Mouse (Mus musculus) midbrain, embryonic 13.5 days (tissue): ENCODE results near the gene Nck1. TPM values are rescaled to one million over a fixed set of nuclear protein-coding genes. Genes with fewer than 3 reads are reported as not detected.
A peak's percentile ranks its signal among the peaks of the same experiment; 100 is the strongest.

Experiments
- ATAC-seq: fragments of 200-750 bp; cut with Nextera tagmentation; 2 replicates; pipeline ENCODE4 v1.8.0; 2017; ENCODE audit warnings: mild to moderate bottlenecking, moderate TSS enrichment, moderate library complexity
- H3K27ac ChIP-seq: fragments of 300-500 bp; sonication (generic); 2 replicates; pipeline ENCODE4 v1.5.1; 2015; ENCODE audit warnings: inconsistent platforms, mild to moderate bottlenecking, moderate library complexity
- H3K27me3 ChIP-seq: fragments of 300-500 bp; sonication (generic); 2 replicates; pipeline ENCODE4 v1.6.1; 2015; ENCODE audit warnings: mild to moderate bottlenecking, inconsistent platforms
- H3K36me3 ChIP-seq: fragments of 300-500 bp; sonication (generic); 2 replicates; pipeline ENCODE4 v1.6.1; 2015; ENCODE audit warnings: mild to moderate bottlenecking, inconsistent platforms
- H3K4me1 ChIP-seq: fragments of 300-500 bp; sonication (generic); replicated peaks from 2 replicates; pipeline ENCODE4 v1.6.1; 2015; ENCODE audit warnings: inconsistent platforms
- H3K4me2 ChIP-seq: fragments of 300-500 bp; sonication (generic); replicated peaks from 2 replicates; pipeline ENCODE4 v1.6.1; 2015; ENCODE audit warnings: moderate library complexity, mild to moderate bottlenecking, inconsistent platforms
- H3K4me3 ChIP-seq: fragments of 300-500 bp; sonication (generic); replicated peaks from 2 replicates; pipeline ENCODE4 v1.5.1; 2015; ENCODE audit warnings: mild to moderate bottlenecking, inconsistent platforms
- H3K9ac ChIP-seq: fragments of 300-500 bp; sonication (generic); replicated peaks from 2 replicates; pipeline ENCODE4 v1.6.1; 2015; ENCODE audit warnings: mild to moderate bottlenecking, inconsistent platforms
- H3K9me3 ChIP-seq: fragments of 300-500 bp; sonication (generic); 2 replicates; pipeline ENCODE4 v1.6.1; 2016; ENCODE audit warnings: mild to moderate bottlenecking, inconsistent platforms
- WGBS: fragments of 180-500 bp; shearing (Covaris S2); methylation state at CpG from one replicate; pipeline ENCODE4 v1.1.7; 2015; 5-methylcytosine and 5-hydroxymethylcytosine counted together
- polyA plus RNA-seq: library from polyadenylated mRNA; unstranded; fragments of >200 nt; fragmentation: Nextera tagmentation; extraction: Ambion mirVana; gene quantifications from 2 replicates; pipeline ENCODE4 v1.2.1, GENCODE M21; 2015

Gene Nck1
- 61.6 and 64.2 TPM in 2 replicates for polyA plus RNA-seq

DNA sequence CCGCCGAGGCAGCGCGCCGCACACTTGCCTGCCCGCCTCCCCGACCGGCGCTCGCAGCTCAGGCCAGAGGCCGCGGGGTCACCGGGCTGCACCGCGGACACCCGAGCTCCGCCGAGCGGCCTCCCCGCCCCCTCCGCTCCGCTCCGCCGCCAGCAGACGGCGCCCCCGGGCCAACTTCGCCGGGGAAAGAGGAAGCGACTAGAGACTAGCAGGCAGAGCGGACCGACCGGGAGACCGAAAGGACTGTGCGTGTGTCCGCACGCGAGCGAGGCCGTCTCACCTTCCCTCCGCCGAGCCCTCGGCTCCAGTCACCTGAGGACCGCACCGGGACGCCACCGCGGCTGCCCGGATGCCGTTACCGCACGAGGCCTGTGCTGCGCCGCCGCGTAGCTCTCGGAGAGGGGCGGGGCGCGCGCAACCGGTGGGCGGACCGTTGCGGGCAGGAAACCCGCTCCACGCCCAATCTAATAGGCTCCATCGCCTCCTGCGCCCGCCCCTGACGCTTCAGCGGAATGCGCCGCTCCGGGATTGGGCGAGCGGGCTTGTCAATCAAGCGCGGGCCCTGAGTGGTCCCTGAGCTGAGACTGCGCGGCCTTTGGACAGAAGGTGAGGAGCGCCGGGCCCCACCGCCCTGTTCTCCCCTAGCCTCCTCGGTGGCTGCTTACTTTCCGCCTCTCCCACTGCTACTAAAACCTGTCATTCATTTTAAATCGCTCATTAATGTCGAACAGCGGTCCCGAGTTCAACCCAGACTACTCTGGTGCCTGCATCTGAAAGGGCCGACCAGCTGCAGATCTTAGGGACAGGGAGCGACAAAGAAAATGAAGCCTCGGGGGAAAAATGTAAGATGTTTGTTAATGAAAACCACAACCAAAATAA, at the start of gene Nck1:
Gene Nck1, minus strand, starts transcription at position 420 of the 879 bp plus-strand sequence.
- Histone ChIP-seq H3K27ac (peak within 1 kb of the TSS; percentile 90), H3K4me2 (peak within 1 kb of the TSS; percentile 79)

GRCm38 (mm10) chr9:100590462-100590861, 44.5 kb upstream of the Nck1 start:
- ATAC-seq: no peak
- no peak overlapping the region for H3K9ac ChIP-seq
- no peaks in the 10 kb centered on the region for H3K36me3 ChIP-seq
- H3K27me3 ChIP-seq: no peaks in the 10 kb centered on the region
- H3K9me3 ChIP-seq: no peaks in the 10 kb centered on the region
- H3K4me1 ChIP-seq: no peaks in the 10 kb centered on the region
- no peak overlapping the region for H3K27ac ChIP-seq
- 88% methylated on average over 4 of the region's 4 CpGs for WGBS
- no peak overlapping the region for H3K4me3 ChIP-seq
- H3K4me2 ChIP-seq: no peak overlapping the region

More for the DNA sequence above, at the start of gene Nck1:
- Histone ChIP-seq H3K9ac (peak within 1 kb of the TSS; percentile 94), H3K4me3 (peak within 1 kb of the TSS; percentile 94), H3K4me1 (peaks cover 22% of the 10 kb centered on the region), H3K36me3 (peaks cover 12% of the 10 kb centered on the region), H3K27me3 (no peaks in the 10 kb centered on the region), H3K9me3 (peaks cover 11% of the 10 kb centered on the region; the same call in 1 of the 2 replicates)
- under 1% methylated on average over 66 of the region's 93 CpGs for WGBS
- ATAC-seq: peak; percentile 100

GRCm38 (mm10) chr9:100584031-100584430, 38.1 kb upstream of the Nck1 start:
- Histone ChIP-seq H3K4me3 (no peak overlapping the region), H3K9ac (no peak overlapping the region), H3K4me1 (peaks cover 26% of the 10 kb centered on the region), H3K9me3 (no peaks in the 10 kb centered on the region), H3K4me2 (no peak overlapping the region), H3K36me3 (no peaks in the 10 kb centered on the region), H3K27me3 (no peaks in the 10 kb centered on the region), H3K27ac (no peak overlapping the region)
- WGBS: 85% methylated on average over 4 of the region's 4 CpGs
- no peak for ATAC-seq

GRCm38 (mm10) chr9:100582883-100583575, 37.1 kb upstream of the Nck1 start:
- 53% methylated on average over 13 of the region's 13 CpGs for WGBS
- Histone ChIP-seq H3K9ac (no peak overlapping the region), H3K9me3 (no peaks in the 10 kb centered on the region), H3K36me3 (no peaks in the 10 kb centered on the region), H3K4me3 (no peak overlapping the region), H3K27ac (no peak overlapping the region), H3K4me1 (peaks cover 26% of the 10 kb centered on the region), H3K27me3 (no peaks in the 10 kb centered on the region), H3K4me2 (no peak overlapping the region; the same call in 1 of the 2 replicates)
- ATAC-seq: no peak

DNA sequence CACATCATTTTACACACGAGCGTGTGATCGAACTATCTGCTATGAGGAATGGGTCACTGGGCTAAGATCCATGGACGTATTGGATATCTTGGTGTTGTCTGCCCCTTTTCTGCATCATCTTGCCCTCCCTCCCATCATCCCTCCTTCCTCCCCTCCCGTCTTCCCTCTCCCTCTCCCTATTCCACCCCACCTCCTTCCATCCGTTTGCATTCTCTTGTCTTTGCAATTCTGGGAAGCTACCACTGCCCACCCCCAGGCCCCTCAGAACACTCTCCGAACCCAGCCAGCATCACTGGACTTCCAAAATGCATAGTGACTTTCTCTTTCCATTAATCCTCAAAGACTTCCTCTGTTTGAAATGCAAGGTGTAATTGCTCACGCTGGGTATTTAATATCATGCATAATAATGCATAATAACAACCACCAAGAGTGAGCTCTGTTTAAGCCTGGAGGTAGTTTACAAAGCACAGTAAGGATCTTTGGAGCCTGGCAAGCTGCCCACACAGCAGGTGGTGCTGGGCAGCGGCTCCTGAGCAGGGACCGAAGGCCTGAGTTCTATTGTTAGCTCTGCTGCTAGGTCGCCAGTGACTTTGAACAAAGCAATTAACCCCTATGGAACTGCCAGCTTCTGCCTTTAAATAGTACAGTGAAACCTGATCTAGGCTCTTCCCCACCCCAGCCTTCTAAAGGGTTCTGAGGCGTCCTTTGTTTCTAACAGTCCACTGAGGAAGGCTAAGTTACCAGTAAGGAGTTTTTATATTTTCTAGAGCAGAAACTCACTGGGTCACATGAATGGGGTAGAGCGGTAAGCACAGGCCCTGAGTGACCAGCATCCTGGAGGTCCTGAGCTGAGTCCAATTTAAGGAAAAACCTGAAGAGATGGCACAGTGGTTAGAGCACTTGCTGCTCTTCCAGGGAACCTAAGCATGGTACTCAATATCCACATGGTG, 35.9 kb upstream of the Nck1 start:
- H3K9ac ChIP-seq: no peak overlapping the region
- H3K36me3 ChIP-seq: no peaks in the 10 kb centered on the region
- H3K27me3 ChIP-seq: no peaks in the 10 kb centered on the region
- peaks cover 26% of the 10 kb centered on the region for H3K4me1 ChIP-seq
- H3K9me3 ChIP-seq: no peaks in the 10 kb centered on the region
- WGBS: 26% methylated on average over 13 of the region's 13 CpGs
- no peak overlapping the region for H3K4me3 ChIP-seq
- peak overlapping the region; percentile 63 for H3K27ac ChIP-seq
- H3K4me2 ChIP-seq: 0 out of 2 replicates have a peak overlapping the region, but pooled peaks have one; percentile 8
- ATAC-seq: peak; percentile 89

DNA sequence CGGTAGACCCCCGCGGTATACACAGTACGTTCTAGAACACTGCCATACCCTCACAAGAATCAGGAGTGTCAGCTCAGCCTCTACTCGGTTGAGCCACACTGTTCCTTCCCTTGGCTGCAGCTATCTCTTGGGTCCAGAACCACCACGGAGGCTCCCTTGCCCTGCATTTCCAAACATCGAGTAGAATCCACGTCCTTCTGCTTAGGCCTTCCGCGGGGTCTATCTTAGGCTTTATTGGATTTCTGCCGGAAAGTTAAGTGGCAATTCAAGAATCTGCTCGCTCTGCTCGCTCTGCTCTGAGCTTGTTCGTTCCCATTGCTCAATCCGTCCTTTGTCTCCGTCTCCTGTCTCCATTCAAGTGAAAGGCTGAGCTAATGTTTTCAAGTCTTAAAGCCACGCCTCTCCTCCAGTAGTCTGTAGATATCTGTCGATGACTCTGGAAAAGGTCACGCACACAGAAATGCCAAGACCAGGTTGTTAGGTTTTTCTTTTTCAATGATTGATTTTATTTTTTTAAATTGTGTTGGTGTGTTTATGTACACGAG, 34.3 kb upstream of the Nck1 start:
- H3K4me3 ChIP-seq: no peak overlapping the region
- H3K36me3 ChIP-seq: no peaks in the 10 kb centered on the region
- H3K4me2 ChIP-seq: no peak overlapping the region
- H3K27ac ChIP-seq: no peak overlapping the region
- H3K9ac ChIP-seq: no peak overlapping the region
- H3K4me1 ChIP-seq: peaks cover 26% of the 10 kb centered on the region
- no peaks in the 10 kb centered on the region for H3K9me3 ChIP-seq
- no peak for ATAC-seq
- no peaks in the 10 kb centered on the region for H3K27me3 ChIP-seq
- 35% methylated on average over 20 of the region's 20 CpGs for WGBS

DNA sequence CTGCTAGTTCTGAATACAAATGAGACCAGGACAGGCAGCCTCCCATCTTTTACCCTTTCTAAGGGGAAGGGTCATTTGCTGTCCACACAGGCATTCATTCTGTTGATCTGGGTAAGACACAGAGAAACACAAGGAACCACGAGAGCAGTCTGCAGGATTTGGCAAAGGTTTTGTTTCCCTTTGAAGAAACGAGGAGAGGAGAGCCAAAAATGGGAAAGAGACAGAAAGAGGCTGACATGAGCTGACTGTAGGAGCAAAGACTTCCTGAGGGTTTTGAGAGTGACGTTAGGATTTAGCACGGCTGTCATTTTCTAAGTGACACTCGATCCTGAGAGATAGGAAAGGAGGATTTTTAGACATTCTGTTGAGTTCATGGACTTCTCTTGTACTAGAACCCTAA, 28.0 kb upstream of the Nck1 start:
- H3K4me1 ChIP-seq: peaks cover 10% of the 10 kb centered on the region
- 51% methylated on average over 5 of the region's 5 CpGs for WGBS
- H3K4me2 ChIP-seq: no peak overlapping the region
- H3K9me3 ChIP-seq: no peaks in the 10 kb centered on the region
- no peak for ATAC-seq
- no peak overlapping the region for H3K4me3 ChIP-seq
- no peaks in the 10 kb centered on the region for H3K36me3 ChIP-seq
- H3K27ac ChIP-seq: no peak overlapping the region
- peaks cover 3% of the 10 kb centered on the region; the same call in 1 of the 2 replicates for H3K27me3 ChIP-seq
- no peak overlapping the region for H3K9ac ChIP-seq

DNA sequence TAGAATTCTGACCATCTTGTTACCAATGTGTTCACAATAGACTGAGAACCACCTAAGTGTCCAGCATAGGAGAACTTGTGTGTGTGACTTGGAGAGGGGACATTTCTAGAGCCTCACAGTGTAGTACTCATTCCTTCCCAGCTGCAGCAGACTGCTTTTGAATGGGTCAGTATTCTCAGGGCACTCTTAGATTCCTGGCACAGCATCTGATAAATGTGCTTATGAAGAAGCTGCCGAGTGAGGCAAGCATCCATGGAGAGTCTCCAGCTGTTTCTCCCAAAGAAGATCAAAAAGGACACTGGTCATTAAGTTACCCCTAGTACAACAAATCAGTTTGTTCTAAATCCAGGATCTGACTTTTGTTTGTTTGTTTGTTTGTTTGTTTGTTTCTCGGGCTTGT, 27.4 kb upstream of the Nck1 start:
- Histone ChIP-seq H3K9ac (no peak overlapping the region), H3K27me3 (peaks cover 3% of the 10 kb centered on the region; the same call in 1 of the 2 replicates), H3K27ac (no peak overlapping the region), H3K4me2 (no peak overlapping the region), H3K9me3 (no peaks in the 10 kb centered on the region), H3K4me3 (no peak overlapping the region), H3K4me1 (peaks cover 10% of the 10 kb centered on the region), H3K36me3 (no peaks in the 10 kb centered on the region)
- no peak for ATAC-seq
- WGBS: 78% methylated on average over 2 of the region's 2 CpGs

- no peaks in the 10 kb centered on the region for H3K36me3 ChIP-seq
- 79% methylated on average over 1 of the region's 1 CpGs for WGBS
- peaks cover 10% of the 10 kb centered on the region for H3K4me1 ChIP-seq
- ATAC-seq: no peak
- no peaks in the 10 kb centered on the region for H3K9me3 ChIP-seq
- peak overlapping the region; percentile 60 for H3K4me2 ChIP-seq
- no peak overlapping the region for H3K27ac ChIP-seq
- H3K4me3 ChIP-seq: peak overlapping the region; percentile 68
- peaks cover 3% of the 10 kb centered on the region; the same call in 1 of the 2 replicates for H3K27me3 ChIP-seq
- H3K9ac ChIP-seq: peak overlapping the region; percentile 78; the same call in 1 of the 2 replicates
Observed at GRCm38 (mm10) chr9:100571511-100571910, 25.6 kb upstream of the Nck1 start.

GRCm38 (mm10) chr9:100570626-100571233, 24.8 kb upstream of the Nck1 start, which contains the start of gene Slc35g2:
TSS of gene Slc35g2 (minus strand) at chr9:100571090.
- peak within 1 kb of the TSS; percentile 68 for H3K4me3 ChIP-seq
- H3K9me3 ChIP-seq: no peaks in the 10 kb centered on the region
- ATAC-seq: peak; percentile 96
- peak within 1 kb of the TSS; percentile 61 for H3K27ac ChIP-seq
- peak within 1 kb of the TSS; percentile 60 for H3K4me2 ChIP-seq
- peak within 1 kb of the TSS; percentile 78 for H3K9ac ChIP-seq
- peaks cover 10% of the 10 kb centered on the region for H3K4me1 ChIP-seq
- H3K36me3 ChIP-seq: no peaks in the 10 kb centered on the region
- under 1% methylated on average over 55 of the region's 55 CpGs for WGBS
- peaks cover 3% of the 10 kb centered on the region; the same call in 1 of the 2 replicates for H3K27me3 ChIP-seq
